Mouse (Mus musculus) cerebellum, adult 2 months (tissue): ENCODE data around the gene Hoxb6.

ENCODE experiments used
- CTCF ChIP-seq: fragments of 200-500 bp; IDR thresholded peaks from 2 replicates; pipeline ENCODE4 v1.5.1; 2011; ENCODE audit warnings: low read depth, mild to moderate bottlenecking, control low read depth, low read length, moderate library complexity, borderline replicate concordance; ENCODE audit not compliant: insufficient read depth
- POLR2A ChIP-seq: fragments of 200-500 bp; IDR thresholded peaks from 2 replicates; pipeline ENCODE4 v1.6.1; 2011; ENCODE audit warnings: low read length, control low read depth, borderline replicate concordance; ENCODE audit not compliant: insufficient read depth

DNA sequence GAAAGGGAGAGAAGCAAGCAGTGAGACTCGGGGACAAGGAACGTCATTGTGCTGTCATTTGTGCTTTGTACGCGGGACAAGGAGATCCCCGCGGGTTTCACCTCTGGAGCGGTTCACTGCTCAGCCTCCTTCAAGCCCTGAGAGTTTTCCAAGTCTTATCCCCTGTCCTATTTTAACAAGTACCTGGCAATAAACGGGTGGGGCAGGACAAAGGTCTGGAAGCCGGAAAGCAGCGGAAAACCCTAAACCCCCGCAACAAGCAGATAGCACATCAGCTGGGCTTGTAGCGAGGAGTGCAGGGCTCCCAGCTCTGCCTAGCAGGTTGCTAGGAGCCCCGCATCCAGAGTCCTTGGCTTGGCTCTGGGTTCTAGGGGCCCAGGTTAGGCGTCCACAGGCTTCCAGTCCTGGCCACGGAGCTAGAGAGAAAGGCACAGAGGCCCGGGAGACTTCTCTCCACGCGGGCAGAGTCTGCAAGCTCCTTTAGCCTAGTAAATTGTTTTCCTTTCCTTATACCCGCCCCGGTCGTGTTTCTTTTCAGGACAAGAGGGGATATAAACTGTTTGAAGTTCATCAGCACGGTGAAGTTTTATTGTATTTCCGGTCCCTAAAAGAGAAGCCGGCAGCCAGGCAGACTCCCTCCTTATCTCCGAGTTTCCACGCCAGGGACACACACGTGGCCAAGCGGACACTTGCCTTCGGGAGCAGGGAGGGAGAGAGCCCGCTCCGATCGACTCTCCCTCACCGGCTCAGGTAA lies 28.5 kb upstream of the Hoxb6 start:
- TF ChIP-seq CTCF = no peak
- TF ChIP-seq POLR2A = no peak
